21 mouse cellular contexts compared by ENCODE assay signal in the genomic region with DNA sequence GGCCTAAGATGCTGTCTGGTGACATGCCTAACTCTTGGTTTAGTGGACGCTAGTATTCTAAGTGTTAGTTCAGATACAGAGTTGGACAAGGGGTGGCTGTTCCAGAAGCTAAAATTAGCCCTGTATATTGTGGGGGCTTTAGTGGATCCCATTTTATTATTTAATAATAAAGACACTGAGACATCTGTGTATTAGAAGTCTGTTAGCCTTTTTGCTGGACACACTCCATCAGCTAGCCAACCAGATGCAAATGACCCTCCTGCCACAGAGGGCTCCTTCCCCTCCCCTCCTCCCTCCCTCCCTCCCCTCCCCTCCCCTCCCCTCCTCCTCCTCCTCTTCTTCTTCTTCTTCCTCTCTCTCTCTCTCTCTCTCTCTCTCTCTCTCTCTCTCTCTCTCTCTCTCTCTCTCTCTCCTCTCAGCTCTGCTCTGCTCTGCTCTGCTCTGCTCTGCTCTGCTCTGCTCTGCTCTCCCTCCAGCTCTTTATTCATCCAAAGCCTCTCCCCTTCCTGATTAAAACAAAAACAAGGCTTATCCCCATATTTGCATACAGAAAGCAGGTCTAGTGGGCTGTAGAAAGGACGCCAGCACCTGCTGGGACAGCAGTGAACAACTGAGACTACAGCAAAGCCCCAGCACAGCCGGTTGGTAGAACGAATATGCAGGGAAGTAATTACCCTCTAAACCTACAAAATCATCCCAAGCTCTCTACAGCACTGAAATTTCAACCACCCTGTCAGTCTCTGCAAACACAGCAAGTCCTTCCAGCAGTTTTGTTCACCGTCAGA. TPM values are rescaled to one million over a fixed set of nuclear protein-coding genes. Genes with fewer than 3 reads are reported as not detected.
A peak's percentile ranks its signal among the peaks of the same experiment; 100 is the strongest.
DNase-seq lines count a peak whose midpoint lies in the region; ATAC-seq and TF ChIP-seq lines count a peak whose summit lies in the region.
"Had no signal": no experiment of that assay in that cellular context is flagged by ENCODE, and none has a peak within 500 bp of the region (broad histone marks: within the 10 kb centered on the region; RNA-seq: fewer than 3 reads in every experiment).

No protein-coding gene starts in this region.

- WGBS in forebrain, embryonic 12.5 days: 27% methylated on average over 5 of the region's 5 CpGs
- 25% methylated on average over 5 of the region's 5 CpGs for WGBS in forebrain, postnatal 0 days
- 30% methylated on average over 5 of the region's 5 CpGs for WGBS in midbrain, embryonic 10.5 days
- 23% methylated on average over 5 of the region's 5 CpGs for WGBS in midbrain, embryonic 16.5 days
- 26% methylated on average over 5 of the region's 5 CpGs for WGBS in midbrain, embryonic 13.5 days
- 27% methylated on average over 5 of the region's 5 CpGs for WGBS in heart, embryonic 10.5 days

- no peak overlapping the region for H3K4me2 ChIP-seq in forebrain, embryonic 12.5 days
- no peak overlapping the region for H3K4me2 ChIP-seq in forebrain, postnatal 0 days (ENCODE audit: low read depth)
- no peak overlapping the region for H3K4me2 ChIP-seq in midbrain, embryonic 16.5 days (ENCODE audit: low read length)
- H3K4me2 ChIP-seq in midbrain, embryonic 13.5 days (replicated peaks): no peak overlapping the region
- H3K4me2 ChIP-seq: limb, embryonic 13.5 days had no signal

- H3K4me1 ChIP-seq in forebrain, embryonic 12.5 days: peaks cover 13% of the 10 kb centered on the region
- no peaks in the 10 kb centered on the region for H3K4me1 ChIP-seq in forebrain, postnatal 0 days (ENCODE audit: insufficient read depth)
- peaks cover 17% of the 10 kb centered on the region; the same call in 1 of the 2 replicates for H3K4me1 ChIP-seq in midbrain, embryonic 10.5 days
- peaks cover 6% of the 10 kb centered on the region; the same call in 1 of the 2 replicates for H3K4me1 ChIP-seq in midbrain, embryonic 16.5 days (ENCODE audit: control insufficient read depth, insufficient read depth, low read length)
- H3K4me1 ChIP-seq in ES-Bruce4 (ENCODE audit: control insufficient read depth, insufficient read depth, low read length): peaks cover 6% of the 10 kb centered on the region
- H3K4me1 ChIP-seq in midbrain, embryonic 13.5 days (replicated peaks): peaks cover 13% of the 10 kb centered on the region
- H3K4me1 ChIP-seq in heart, embryonic 10.5 days: peaks cover 16% of the 10 kb centered on the region

- peak; percentile 60; the same call in 1 of the 2 replicates for TF ChIP-seq EP300 in ES-Bruce4 (IDR thresholded peaks at IDR 0.05; ENCODE audit: insufficient read depth, low read depth, low read length)

- H3K9me3 ChIP-seq in forebrain, embryonic 12.5 days: no peaks in the 10 kb centered on the region
- no peaks in the 10 kb centered on the region for H3K9me3 ChIP-seq in forebrain, postnatal 0 days (ENCODE audit: low read length)
- no peaks in the 10 kb centered on the region for H3K9me3 ChIP-seq in midbrain, embryonic 10.5 days (replicated peaks)
- H3K9me3 ChIP-seq in midbrain, embryonic 16.5 days (replicated peaks; ENCODE audit: control insufficient read depth, low read length, poor library complexity, severe bottlenecking): no peaks in the 10 kb centered on the region
- no peaks in the 10 kb centered on the region for H3K9me3 ChIP-seq in ES-Bruce4 (replicated peaks; ENCODE audit: control insufficient read depth, insufficient read depth, low read length, poor library complexity, severe bottlenecking)
- no peaks in the 10 kb centered on the region for H3K9me3 ChIP-seq in midbrain, embryonic 13.5 days
- no peaks in the 10 kb centered on the region for H3K9me3 ChIP-seq in heart, embryonic 10.5 days
- H3K9me3 ChIP-seq: limb, embryonic 13.5 days had no signal

- no peak for DNase-seq in forebrain, postnatal 0 days
- no peak for DNase-seq in midbrain, embryonic 10.5 days (ENCODE audit: low spot score)
- DNase-seq in left cerebral cortex, postnatal 10 days (ENCODE audit: extremely low spot score in 1 of 2, low spot score in 2 of 2): no peak
- DNase-seq in heart, embryonic 10.5 days (ENCODE audit: low spot score): no peak
- DNase-seq: cerebellum, adult 8-10 months; gastrocnemius, adult 2 months; heart, postnatal 4 days; kidney, adult 8-10 months; kidney, postnatal 36 days; layer of hippocampus, adult 9-11 months; right cerebral cortex, postnatal 4 days; thymus, postnatal 36 days had no signal

- TF ChIP-seq POLR2A in ES-Bruce4 (IDR thresholded peaks at IDR 0.05; ENCODE audit: insufficient read depth, low read length): no peak

- no peak for TF ChIP-seq CTCF in forebrain, postnatal 0 days (IDR thresholded peaks at IDR 0.05; ENCODE audit: low read depth)
- TF ChIP-seq CTCF in ES-Bruce4 (IDR thresholded peaks at IDR 0.05; ENCODE audit: low read depth, low read length): no peak

- no peaks in the 10 kb centered on the region; the same call in 1 of the 2 replicates for H3K36me3 ChIP-seq in forebrain, embryonic 12.5 days (replicated peaks)
- peaks cover 24% of the 10 kb centered on the region for H3K36me3 ChIP-seq in forebrain, postnatal 0 days (ENCODE audit: insufficient read depth)
- H3K36me3 ChIP-seq in midbrain, embryonic 10.5 days: no peaks in the 10 kb centered on the region
- peaks cover 3% of the 10 kb centered on the region; the same call in 1 of the 2 replicates for H3K36me3 ChIP-seq in midbrain, embryonic 16.5 days (ENCODE audit: control insufficient read depth, insufficient read depth, low read length)
- no peaks in the 10 kb centered on the region for H3K36me3 ChIP-seq in ES-Bruce4 (ENCODE audit: control insufficient read depth, insufficient read depth, low read length, poor library complexity, severe bottlenecking)
- peaks cover 25% of the 10 kb centered on the region; the same call in 1 of the 2 replicates for H3K36me3 ChIP-seq in midbrain, embryonic 13.5 days
- no peaks in the 10 kb centered on the region for H3K36me3 ChIP-seq in heart, embryonic 10.5 days
- H3K36me3 ChIP-seq: limb, embryonic 13.5 days had no signal

- intact Hi-C loops in left cerebral cortex, postnatal 10 days (cut with DNase I): loop anchor here (5.0 kb wide), 2 partner anchors 78 to 108 kb away; a partner anchor contains a TSS

- no peak for ATAC-seq in forebrain, embryonic 12.5 days (ENCODE audit: low FRiP score)
- ATAC-seq in forebrain, postnatal 0 days: no peak
- ATAC-seq in midbrain, embryonic 16.5 days: no peak
- ATAC-seq in midbrain, embryonic 13.5 days: peak; percentile 27; the same call in 1 of the 2 replicates
- ATAC-seq: forebrain, embryonic 16.5 days had no signal

- no peak overlapping the region for H3K4me3 ChIP-seq in forebrain, embryonic 12.5 days (replicated peaks)
- H3K4me3 ChIP-seq in forebrain, postnatal 0 days (ENCODE audit: low read depth, low read length): no peak overlapping the region
- H3K4me3 ChIP-seq in midbrain, embryonic 10.5 days: no peak overlapping the region
- H3K4me3 ChIP-seq in midbrain, embryonic 16.5 days (ENCODE audit: low read depth, low read length): no peak overlapping the region
- H3K4me3 ChIP-seq in ES-Bruce4 (ENCODE audit: low read depth, low read length): no peak overlapping the region
- H3K4me3 ChIP-seq in midbrain, embryonic 13.5 days (replicated peaks): no peak overlapping the region
- H3K4me3 ChIP-seq in heart, embryonic 10.5 days: no peak overlapping the region
- H3K4me3 ChIP-seq: erythroblast, embryonic 14.5 days; gastrocnemius, adult 2 months; limb, embryonic 13.5 days had no signal

- 0 out of 2 replicates have a peak overlapping the region, but pooled peaks have one; percentile 2 for H3K27ac ChIP-seq in forebrain, embryonic 12.5 days
- H3K27ac ChIP-seq in forebrain, postnatal 0 days (ENCODE audit: low read depth, low read length): no peak overlapping the region
- H3K27ac ChIP-seq in midbrain, embryonic 10.5 days (replicated peaks): 0 out of 2 replicates have a peak overlapping the region, but pooled peaks have one; percentile 14
- no peak overlapping the region; the same call in 1 of the 2 replicates for H3K27ac ChIP-seq in midbrain, embryonic 16.5 days (ENCODE audit: low read length)
- H3K27ac ChIP-seq in ES-Bruce4 (ENCODE audit: insufficient read depth, low read length): peak overlapping the region; percentile 85
- peak overlapping the region; percentile 69 for H3K27ac ChIP-seq in midbrain, embryonic 13.5 days
- H3K27ac ChIP-seq in heart, embryonic 10.5 days: no peak overlapping the region
- H3K27ac ChIP-seq: gastrocnemius, adult 2 months; limb, embryonic 13.5 days; liver, embryonic 14.5 days; macrophage had no signal

- H3K9ac ChIP-seq in forebrain, embryonic 12.5 days: no peak overlapping the region
- no peak overlapping the region for H3K9ac ChIP-seq in forebrain, postnatal 0 days
- no peak overlapping the region for H3K9ac ChIP-seq in midbrain, embryonic 16.5 days (ENCODE audit: low read depth, low read length)
- no peak overlapping the region for H3K9ac ChIP-seq in ES-Bruce4 (ENCODE audit: low read depth, poor library complexity, severe bottlenecking)
- H3K9ac ChIP-seq in midbrain, embryonic 13.5 days (replicated peaks): 0 out of 2 replicates have a peak overlapping the region, but pooled peaks have one; percentile 23
- H3K9ac ChIP-seq: limb, embryonic 13.5 days; liver, embryonic 14.5 days had no signal

- H3K27me3 ChIP-seq in forebrain, embryonic 12.5 days: no peaks in the 10 kb centered on the region
- H3K27me3 ChIP-seq in forebrain, postnatal 0 days (ENCODE audit: insufficient read depth, low read length): no peaks in the 10 kb centered on the region
- no peaks in the 10 kb centered on the region for H3K27me3 ChIP-seq in midbrain, embryonic 10.5 days (ENCODE audit: low read depth, poor library complexity, severe bottlenecking)
- H3K27me3 ChIP-seq in midbrain, embryonic 16.5 days (ENCODE audit: control insufficient read depth, insufficient read depth, low read depth, low read length): no peaks in the 10 kb centered on the region
- no peaks in the 10 kb centered on the region for H3K27me3 ChIP-seq in ES-Bruce4 (ENCODE audit: control insufficient read depth, insufficient read depth, low read length, poor library complexity, severe bottlenecking)
- H3K27me3 ChIP-seq in midbrain, embryonic 13.5 days: no peaks in the 10 kb centered on the region
- H3K27me3 ChIP-seq in heart, embryonic 10.5 days (ENCODE audit: insufficient read depth, poor library complexity, severe bottlenecking): no peaks in the 10 kb centered on the region
- H3K27me3 ChIP-seq: limb, embryonic 13.5 days had no signal

RNA-seq across cellular contexts. Expression of a gene that starts 41.8 kb away (rescaled TPM):
- polyA plus RNA-seq in forebrain, embryonic 12.5 days (2016; fragmentation: Nextera tagmentation; extraction: Ambion mirVana): 33.6 and 34.6 TPM in 2 replicates
- 53.5 and 61.7 TPM in 2 replicates for total RNA-seq in forebrain, postnatal 0 days (2014; rRNA removed)
- polyA plus RNA-seq in forebrain, postnatal 0 days (2015; fragmentation: Nextera tagmentation; extraction: Ambion mirVana): 18.6 and 25.8 TPM in 2 replicates
- polyA plus RNA-seq in midbrain, embryonic 10.5 days (2016; fragmentation: Nextera tagmentation; extraction: Ambion mirVana): 29.5 and 31.6 TPM in 2 replicates
- polyA plus RNA-seq in midbrain, embryonic 16.5 days (2015; fragmentation: Nextera tagmentation; extraction: Ambion mirVana): 32.7 and 37.7 TPM in 2 replicates
- 152 TPM in 2 replicates for polyA plus RNA-seq in ES-Bruce4 (2011; ENCODE audit: insufficient read depth, insufficient read length, low read depth, missing spikeins)
- 32.7 and 39.2 TPM in 2 replicates for polyA plus RNA-seq in midbrain, embryonic 13.5 days (2015; fragmentation: Nextera tagmentation; extraction: Ambion mirVana)
- total RNA-seq in left cerebral cortex, postnatal 10 days (2021): 10 to 100 TPM; 26.8 to 35.6 TPM
- polyA plus RNA-seq in heart, embryonic 10.5 days (2016; fragmentation: Nextera tagmentation; extraction: Ambion mirVana): 24.7 and 28.1 TPM in 2 replicates

Comparison
In these comparisons a context has a peak if more than half of its experiments do, and no peak if none do; other contexts are left out.
1. H3K27ac ChIP-seq: peak in forebrain, embryonic 12.5 days (single experiment), midbrain, embryonic 10.5 days (single experiment), ES-Bruce4 (single experiment) and midbrain, embryonic 13.5 days (single experiment); none in forebrain, postnatal 0 days (single experiment), midbrain, embryonic 16.5 days (single experiment) and heart, embryonic 10.5 days (single experiment).